Mouse (Mus musculus) stomach, embryonic 14.5 days (tissue): ENCODE measurements around the gene Ache. TPM values are rescaled to one million over a fixed set of nuclear protein-coding genes. Genes with fewer than 3 reads are reported as not detected.
"Not testable (repeated sequence)": the region's sequence is repeated elsewhere in the genome, so short reads cannot be mapped to it uniquely, and the experiment has no call there.

Experiments
- ATAC-seq: fragments of 200-750 bp; cut with Nextera tagmentation; 2 replicates; pipeline ENCODE4 v1.8.0; 2017; ENCODE audit warnings: low read depth, moderate TSS enrichment; ENCODE audit not compliant: insufficient number of reproducible peaks, insufficient read depth, low FRiP score
- H3K27ac ChIP-seq: fragments of 300-500 bp; sonication (generic); 2 replicates; pipeline ENCODE4 v1.5.1; 2014; ENCODE audit warnings: mild to moderate bottlenecking, low read length, moderate library complexity, mixed read lengths
- H3K27me3 ChIP-seq: fragments of 300-500 bp; sonication (generic); 2 replicates; pipeline ENCODE4 v1.6.1; 2014; ENCODE audit warnings: low read length, control low read depth, mixed read lengths; ENCODE audit not compliant: control insufficient read depth, insufficient read depth
- H3K36me3 ChIP-seq: fragments of 300-500 bp; sonication (generic); 2 replicates; pipeline ENCODE4 v1.6.1; 2014; ENCODE audit warnings: mild to moderate bottlenecking, control low read depth, low read length, moderate library complexity, mixed read lengths; ENCODE audit not compliant: control insufficient read depth, insufficient read depth
- H3K4me1 ChIP-seq: fragments of 300-500 bp; sonication (generic); 2 replicates; pipeline ENCODE4 v1.6.1; 2014; ENCODE audit warnings: low read length, control low read depth, mixed read lengths; ENCODE audit not compliant: control insufficient read depth, insufficient read depth
- H3K4me2 ChIP-seq: fragments of 300-500 bp; sonication (generic); replicated peaks from 2 replicates; pipeline ENCODE4 v1.6.1; 2014; ENCODE audit warnings: low read depth, low read length, control low read depth
- H3K4me3 ChIP-seq: fragments of 300-500 bp; sonication (generic); 2 replicates; pipeline ENCODE4 v1.5.1; 2014; ENCODE audit warnings: low read depth, low read length, control low read depth
- H3K9ac ChIP-seq: fragments of 300-500 bp; sonication (generic); replicated peaks from 2 replicates; pipeline ENCODE4 v1.6.1; 2014; ENCODE audit warnings: low read depth, mild to moderate bottlenecking, control low read depth, low read length, moderate library complexity, mixed read lengths
- H3K9me3 ChIP-seq: fragments of 300-500 bp; sonication (generic); 2 replicates; pipeline ENCODE4 v1.6.1; 2016; ENCODE audit warnings: low read depth, low read length, control low read depth; ENCODE audit not compliant: control insufficient read depth
- WGBS: fragments of 180-500 bp; shearing (Covaris S2); extraction: QIAGEN DNeasy Blood & Tissue Kit; methylation state at CpG from one replicate; pipeline ENCODE4 v1.1.7; 2014; 5-methylcytosine and 5-hydroxymethylcytosine counted together
- polyA plus RNA-seq: library from polyadenylated mRNA; unstranded; fragments of >200 nt; fragmentation: Nextera tagmentation; extraction: Ambion mirVana; gene quantifications from 2 replicates; pipeline ENCODE4 v1.2.1, GENCODE M21; 2014

Gene Ache
- 11.9 and 12.1 TPM in 2 replicates for polyA plus RNA-seq

DNA sequence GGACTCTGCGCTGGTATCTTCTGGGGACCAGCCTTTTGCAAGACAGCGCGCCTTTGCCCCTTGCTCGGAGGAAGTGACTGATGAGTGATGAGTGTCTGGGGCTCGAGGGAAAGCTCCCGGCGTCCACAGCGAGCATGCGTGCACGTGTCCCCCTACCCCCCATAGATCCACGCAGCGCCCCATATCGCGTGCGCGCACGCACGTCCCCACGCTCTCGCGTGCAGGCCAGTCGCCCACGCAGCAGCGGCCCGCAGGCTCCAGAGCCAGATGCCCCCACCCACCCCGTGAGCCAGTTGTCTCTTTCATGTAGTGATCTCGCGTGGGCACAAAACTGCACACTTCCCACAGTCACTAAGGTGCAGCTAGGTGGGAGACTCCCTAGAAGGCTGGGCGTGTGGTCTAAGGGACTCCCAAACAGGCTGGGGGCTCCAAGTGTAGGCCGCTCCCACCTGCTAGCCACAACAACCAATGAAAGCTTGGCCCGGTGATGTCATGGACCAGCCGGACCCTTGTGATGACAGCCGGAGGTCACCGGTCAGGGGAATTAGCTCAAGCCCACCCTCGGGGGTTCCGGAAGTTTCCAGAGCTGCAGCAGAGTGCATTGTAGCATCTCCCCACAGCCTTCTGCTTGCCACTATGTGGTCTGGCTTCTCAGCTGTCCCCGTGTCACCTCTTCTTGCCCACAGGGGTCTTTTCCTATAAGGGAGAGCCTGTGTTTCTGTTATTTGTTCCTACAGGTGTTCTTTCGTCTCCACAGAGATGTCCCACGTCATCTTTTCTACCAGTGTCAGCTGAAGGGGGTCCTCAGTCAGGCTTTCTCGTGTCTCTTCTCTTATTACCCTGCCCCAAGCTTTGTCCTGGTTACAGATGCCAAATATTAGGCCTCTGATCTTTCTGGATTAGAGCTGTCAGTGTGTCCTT, at the start of gene Ache:
Gene Ache, plus strand, starts transcription at position 488 of the 921 bp plus-strand sequence.
- Histone ChIP-seq H3K27ac (no peak within 1 kb of the TSS), H3K36me3 (no peaks in the 10 kb centered on the region), H3K4me2 (peak within 1 kb of the TSS; percentile 87), H3K27me3 (peaks cover 16% of the 10 kb centered on the region; the same call in 1 of the 2 replicates), H3K9ac (peak within 1 kb of the TSS; percentile 36; the same call in 1 of the 2 replicates), H3K4me1 (peaks cover 24% of the 10 kb centered on the region; the same call in 1 of the 2 replicates), H3K4me3 (peak within 1 kb of the TSS; percentile 36), H3K9me3 (no peaks in the 10 kb centered on the region)
- ATAC-seq, result peak; percentile 7; the same call in 1 of the 2 replicates
- 2% methylated on average over 40 of the region's 40 CpGs for WGBS

DNA sequence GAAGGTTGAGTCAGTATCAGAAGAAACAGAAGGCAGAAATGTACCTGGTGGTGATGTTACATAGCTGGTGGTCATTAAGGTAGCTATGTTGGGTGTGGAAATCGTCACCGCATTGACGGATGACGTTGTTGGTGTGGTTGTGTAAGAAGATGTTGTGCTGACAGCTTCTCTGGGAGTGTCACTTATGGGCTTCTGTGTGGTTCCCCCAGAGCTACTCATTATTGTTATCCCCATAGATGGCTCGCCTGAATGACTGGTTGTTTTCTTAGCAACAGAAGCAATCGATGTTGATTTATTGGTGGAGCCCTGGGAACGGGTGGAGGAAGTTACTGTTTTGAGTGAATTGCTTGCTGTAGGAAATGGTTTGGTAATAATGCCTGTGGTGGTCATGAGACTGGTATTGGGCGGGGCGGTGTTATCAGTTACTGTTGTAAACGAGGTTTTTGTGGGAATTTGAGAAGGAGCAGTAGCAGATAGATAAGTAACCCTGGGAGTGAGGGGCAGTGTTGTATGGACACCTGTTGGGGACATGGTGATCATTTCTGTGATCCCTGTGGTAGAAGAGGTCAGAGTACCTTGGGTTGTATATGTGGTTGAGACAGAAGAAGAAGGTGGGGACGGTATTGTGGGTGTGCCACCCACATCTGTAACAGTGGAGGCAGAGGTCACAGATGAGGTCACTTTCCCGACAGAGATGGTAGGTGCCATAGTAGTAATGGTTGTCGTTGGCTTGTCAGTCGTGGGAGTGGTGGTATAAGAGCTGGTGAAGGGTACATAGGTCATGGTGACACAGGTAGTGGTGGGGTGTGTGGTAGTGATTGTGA, 23.2 kb upstream of the Ache start:
- H3K4me1 ChIP-seq, result no peaks in the 10 kb centered on the region
- no peak overlapping the region for H3K9ac ChIP-seq
- no peak overlapping the region for H3K27ac ChIP-seq
- no peaks in the 10 kb centered on the region for H3K9me3 ChIP-seq
- WGBS, result 72% methylated on average over 14 of the region's 14 CpGs
- no peaks in the 10 kb centered on the region for H3K27me3 ChIP-seq
- ATAC-seq, result no peak
- H3K36me3 ChIP-seq, result no peaks in the 10 kb centered on the region
- H3K4me2 ChIP-seq, result no peak overlapping the region
- no peak overlapping the region for H3K4me3 ChIP-seq

DNA sequence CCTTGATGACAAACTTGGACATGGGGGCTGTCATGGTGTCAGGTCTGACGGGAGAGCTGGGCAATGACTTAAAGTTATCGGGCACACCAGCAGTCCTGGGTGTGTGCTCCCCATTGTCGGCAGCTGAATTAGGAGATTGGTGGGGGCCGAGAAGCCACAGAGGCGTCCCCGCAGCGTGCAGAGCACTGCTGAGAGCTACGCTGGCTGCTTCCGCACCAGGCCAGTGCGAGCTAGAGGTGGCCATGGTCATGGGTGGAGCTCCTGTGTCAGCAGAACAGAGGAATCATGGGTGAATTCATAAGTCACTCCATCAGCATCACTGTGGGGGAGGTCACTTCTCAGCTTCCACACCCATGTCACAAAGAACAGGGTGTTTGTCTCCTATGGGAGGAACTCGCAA, 22.5 kb upstream of the Ache start:
- Histone ChIP-seq H3K27me3 (no peaks in the 10 kb centered on the region), H3K4me3 (no peak overlapping the region), H3K27ac (no peak overlapping the region), H3K4me1 (no peaks in the 10 kb centered on the region), H3K4me2 (no peak overlapping the region), H3K36me3 (no peaks in the 10 kb centered on the region), H3K9ac (no peak overlapping the region), H3K9me3 (no peaks in the 10 kb centered on the region)
- ATAC-seq, result no peak
- WGBS, result 89% methylated on average over 11 of the region's 11 CpGs

DNA sequence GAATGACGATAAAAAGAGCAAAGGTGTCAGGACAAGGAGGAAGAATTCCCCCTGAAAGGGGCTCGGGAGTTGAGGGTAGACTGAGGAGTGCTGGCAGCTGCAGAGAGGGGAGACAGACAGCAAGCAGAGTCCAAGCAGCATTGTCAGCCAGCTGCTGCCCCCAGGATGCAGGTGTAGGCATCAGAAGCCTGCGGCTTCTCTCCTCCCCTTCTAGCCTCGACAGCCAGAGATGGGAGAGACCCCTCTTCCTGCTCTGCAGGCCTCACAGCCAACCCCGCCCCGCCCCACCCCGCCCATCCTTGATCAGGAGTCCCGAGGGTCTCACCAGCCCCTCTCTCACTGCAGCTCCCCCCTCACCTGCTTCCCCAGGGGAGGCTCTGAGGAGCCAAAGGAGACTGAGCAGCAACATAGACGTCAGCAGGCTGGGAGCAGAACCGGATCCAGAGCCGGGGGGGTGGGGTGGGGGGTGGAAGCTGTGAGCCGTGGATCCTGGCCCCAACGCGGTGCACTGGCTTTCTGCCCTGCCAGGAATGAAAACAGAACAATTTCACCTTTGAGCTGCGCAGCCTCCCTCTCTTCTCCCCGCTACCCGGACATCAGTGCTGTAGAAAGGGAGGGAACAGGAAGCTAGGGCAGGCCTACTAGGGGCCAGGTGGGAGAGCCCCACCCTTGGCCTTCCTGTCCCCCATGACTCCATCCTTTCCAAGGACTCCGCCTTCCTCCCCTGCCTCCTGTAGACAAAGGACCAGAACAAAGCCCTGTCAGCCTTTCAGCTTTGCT, 19.0 kb upstream of the Ache start:
- Histone ChIP-seq H3K4me2 (0 out of 2 replicates have a peak overlapping the region, but pooled peaks have one; percentile 18), H3K9me3 (no peaks in the 10 kb centered on the region), H3K27ac (no peak overlapping the region), H3K27me3 (no peaks in the 10 kb centered on the region), H3K4me1 (no peaks in the 10 kb centered on the region), H3K9ac (no peak overlapping the region), H3K36me3 (no peaks in the 10 kb centered on the region), H3K4me3 (no peak overlapping the region)
- ATAC-seq, result no peak
- 24% methylated on average over 18 of the region's 18 CpGs for WGBS

DNA sequence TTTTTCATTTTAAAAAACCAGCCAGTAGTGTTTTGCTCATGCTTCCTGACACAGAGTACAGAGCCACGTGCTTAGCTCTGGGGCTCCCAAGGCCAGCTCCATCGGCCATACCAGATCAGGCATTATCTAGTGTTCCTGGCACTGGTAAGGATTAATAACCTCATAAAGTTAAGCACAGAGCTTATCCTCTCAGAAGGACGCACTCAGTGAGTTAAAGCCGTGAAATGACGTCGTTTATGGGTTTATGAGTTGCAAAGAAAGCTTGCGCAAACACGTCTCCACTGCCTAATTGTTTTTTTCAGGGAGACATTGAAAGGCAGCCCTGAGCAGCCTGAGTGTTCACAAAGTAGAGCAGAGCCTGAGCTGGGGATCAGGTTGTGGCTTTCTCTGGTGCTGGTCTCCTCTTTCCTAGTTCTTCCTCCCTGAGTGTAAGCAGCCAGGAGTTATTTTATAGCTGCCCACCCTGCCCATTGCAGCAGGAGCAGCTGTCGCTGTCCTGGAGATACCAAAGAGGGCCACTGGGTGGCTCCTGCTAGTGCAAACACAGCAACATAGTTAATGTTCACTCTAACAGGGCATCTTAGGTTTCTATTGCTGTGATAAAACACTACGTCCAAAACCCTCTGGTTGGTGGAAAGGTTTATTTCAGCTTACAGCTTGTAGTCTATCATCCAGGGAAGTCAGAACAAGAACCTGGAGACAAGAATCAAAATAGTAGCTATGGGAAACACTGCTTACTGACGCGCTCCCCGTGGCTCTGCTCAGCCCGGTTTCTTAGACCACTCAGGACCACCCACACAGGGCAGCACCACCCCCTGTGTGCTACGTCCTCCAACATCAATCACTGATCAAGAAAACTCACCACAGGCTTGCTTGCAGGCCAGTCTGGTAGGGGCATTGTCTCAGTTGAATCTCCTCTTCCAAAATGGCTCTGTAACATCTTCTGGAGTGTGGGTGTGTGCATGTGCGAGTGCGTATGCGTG, 9.7 kb upstream of the Ache start:
- Histone ChIP-seq H3K27ac (no peak overlapping the region), H3K36me3 (no peaks in the 10 kb centered on the region), H3K9me3 (no peaks in the 10 kb centered on the region), H3K9ac (no peak overlapping the region), H3K27me3 (no peaks in the 10 kb centered on the region), H3K4me1 (no peaks in the 10 kb centered on the region), H3K4me2 (no peak overlapping the region), H3K4me3 (no peak overlapping the region)
- ATAC-seq, result no peak
- 38% methylated on average over 18 of the region's 18 CpGs for WGBS

DNA sequence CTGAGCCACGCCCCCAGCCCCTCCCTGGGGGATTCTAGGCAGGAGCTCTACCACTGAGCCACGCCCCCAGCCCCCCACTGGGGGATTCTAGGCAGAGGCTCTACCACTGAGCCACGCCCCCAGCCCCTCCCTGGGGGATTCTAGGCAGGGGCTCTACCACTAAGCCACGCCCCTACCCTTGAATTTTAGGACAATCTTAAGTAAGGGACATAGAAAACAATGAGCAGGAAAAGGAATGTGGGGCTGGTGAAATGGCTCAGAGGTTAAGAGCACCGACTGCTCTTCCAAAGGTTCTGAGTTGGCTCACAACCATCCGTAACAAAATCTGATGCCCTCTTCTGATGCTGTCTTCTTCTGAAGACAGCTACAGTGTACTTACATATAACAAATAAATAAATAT, 2.9 kb upstream of the Ache start:
- not testable (repeated sequence) for H3K27ac ChIP-seq, ATAC-seq, H3K9ac ChIP-seq, H3K36me3 ChIP-seq, H3K4me3 ChIP-seq, H3K9me3 ChIP-seq, H3K4me2 ChIP-seq
- peaks cover 19% of the 10 kb centered on the region; the same call in 1 of the 2 replicates for H3K4me1 ChIP-seq
- peaks cover 16% of the 10 kb centered on the region; the same call in 1 of the 2 replicates for H3K27me3 ChIP-seq
- 81% methylated on average over 5 of the region's 6 CpGs for WGBS

DNA sequence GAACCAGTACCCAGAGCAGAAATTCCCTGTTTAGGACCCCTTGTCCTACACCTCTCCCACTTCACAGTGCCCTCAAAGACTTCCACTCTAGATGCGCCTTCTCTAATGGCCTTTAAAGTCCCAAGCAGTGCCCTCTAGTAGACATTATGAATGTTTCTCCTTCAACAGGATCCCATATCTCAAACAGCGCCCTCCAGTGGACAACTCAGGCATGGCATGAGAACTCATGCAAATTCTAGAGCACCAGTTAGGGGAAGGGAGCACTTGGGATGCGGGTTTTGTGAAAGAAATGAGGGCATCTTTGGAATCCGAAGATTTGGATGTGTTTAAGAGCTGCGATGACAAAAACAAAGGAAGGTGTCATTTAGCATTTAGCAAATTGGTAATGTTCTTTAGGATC, 2.3 kb upstream of the Ache start:
- ATAC-seq, result no peak
- Histone ChIP-seq H3K4me1 (peaks cover 19% of the 10 kb centered on the region; the same call in 1 of the 2 replicates), H3K27ac (no peak overlapping the region), H3K4me2 (no peak overlapping the region), H3K36me3 (no peaks in the 10 kb centered on the region), H3K27me3 (peaks cover 16% of the 10 kb centered on the region; the same call in 1 of the 2 replicates), H3K9ac (no peak overlapping the region), H3K9me3 (no peaks in the 10 kb centered on the region), H3K4me3 (no peak overlapping the region)
- 63% methylated on average over 5 of the region's 5 CpGs for WGBS
